20 mouse cellular contexts compared by ENCODE assay signal in the genomic region with DNA sequence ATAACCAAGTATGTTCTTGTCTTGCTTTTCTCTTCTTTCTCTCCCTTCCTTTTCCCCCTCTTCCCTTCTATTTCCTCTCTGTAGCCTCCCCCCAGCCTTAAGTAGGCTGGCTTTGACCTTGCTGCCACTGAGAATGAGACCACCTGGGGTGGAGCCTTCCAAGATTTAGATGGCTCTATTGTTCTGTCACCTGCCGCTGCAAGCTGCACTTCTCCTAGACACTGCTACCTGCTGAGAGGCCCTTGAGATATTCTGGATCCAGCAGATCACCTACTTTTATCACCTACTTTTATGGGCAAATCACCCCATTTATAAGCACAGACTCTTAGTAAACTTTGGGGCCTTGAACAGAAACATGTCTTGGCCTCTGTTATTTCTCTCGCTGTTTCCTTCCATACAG. TPM values are rescaled to one million over a fixed set of nuclear protein-coding genes. Genes with fewer than 3 reads are reported as not detected.
DNase-seq lines count a peak whose midpoint lies in the region; ATAC-seq lines count a peak whose summit lies in the region.
"Had no signal": no experiment of that assay in that cellular context is flagged by ENCODE, and none has a peak within 500 bp of the region (broad histone marks: within the 10 kb centered on the region; RNA-seq: fewer than 3 reads in every experiment).

No protein-coding gene starts in this region.

- H3K27ac ChIP-seq in midbrain, embryonic 15.5 days, result no peak overlapping the region
- H3K27ac ChIP-seq: embryonic facial prominence, embryonic 10.5 days; embryonic facial prominence, embryonic 12.5 days; forebrain, embryonic 13.5 days had no signal

- no peak overlapping the region for H3K4me3 ChIP-seq in midbrain, embryonic 15.5 days
- H3K4me3 ChIP-seq: embryonic facial prominence, embryonic 10.5 days; embryonic facial prominence, embryonic 12.5 days; forebrain, embryonic 13.5 days had no signal

- no peak for ATAC-seq in midbrain, embryonic 15.5 days (replicated peaks)
- ATAC-seq: forebrain, embryonic 13.5 days; forebrain, embryonic 16.5 days; Patski had no signal

- no peak overlapping the region for H3K9ac ChIP-seq in midbrain, embryonic 15.5 days
- H3K9ac ChIP-seq: embryonic facial prominence, embryonic 12.5 days; forebrain, embryonic 13.5 days had no signal

- DNase-seq in ES-CJ7 (ENCODE audit: low read depth, low spot score), result peak; percentile 94
- DNase-seq in R1 (ENCODE audit: low read depth, low spot score), result peak; percentile 91
- peak; percentile 93 for DNase-seq in ZHBTc4 (ENCODE audit: low read depth, low spot score)
- no peak for DNase-seq in lung, postnatal 36 days
- no peak for DNase-seq in adrenal gland, postnatal 10 days
- DNase-seq: adrenal gland, adult 2 months; adrenal gland, postnatal 14 days; adrenal gland, postnatal 36 days; cerebellum, adult 11-12 months; cerebellum, adult 2 months; cerebellum, adult 9-10 months; cerebellum, postnatal 10 days; cerebellum, postnatal 25 days had no signal

- H3K4me1 ChIP-seq in midbrain, embryonic 15.5 days, result no peaks in the 10 kb centered on the region; the same call in 1 of the 2 replicates
- H3K4me1 ChIP-seq: embryonic facial prominence, embryonic 10.5 days; embryonic facial prominence, embryonic 12.5 days; forebrain, embryonic 13.5 days had no signal

- H3K9me3 ChIP-seq in midbrain, embryonic 15.5 days, result no peaks in the 10 kb centered on the region
- H3K9me3 ChIP-seq: embryonic facial prominence, embryonic 10.5 days; embryonic facial prominence, embryonic 12.5 days; forebrain, embryonic 13.5 days; G1E had no signal

- no peak overlapping the region for H3K4me2 ChIP-seq in midbrain, embryonic 15.5 days
- H3K4me2 ChIP-seq: embryonic facial prominence, embryonic 12.5 days; forebrain, embryonic 13.5 days had no signal

- no peaks in the 10 kb centered on the region for H3K36me3 ChIP-seq in midbrain, embryonic 15.5 days (replicated peaks)
- H3K36me3 ChIP-seq: embryonic facial prominence, embryonic 10.5 days; embryonic facial prominence, embryonic 12.5 days had no signal

- no peaks in the 10 kb centered on the region for H3K27me3 ChIP-seq in midbrain, embryonic 15.5 days (replicated peaks)
- H3K27me3 ChIP-seq: embryonic facial prominence, embryonic 12.5 days; forebrain, embryonic 13.5 days; Patski had no signal

- 42% methylated on average over 2 of the region's 2 CpGs for WGBS in midbrain, embryonic 15.5 days

RNA-seq across cellular contexts. Expression of gene Pacs1, which starts 48.3 kb away (rescaled TPM):
- total RNA-seq in adrenal gland, postnatal 10 days (2021), result 10 to 100 TPM; 23.3 to 28.7 TPM
- polyA plus RNA-seq in midbrain, embryonic 15.5 days (2015; fragmentation: Nextera tagmentation; extraction: Ambion mirVana), result 55.3 and 55.7 TPM in 2 replicates

Comparison
In these comparisons a context has a peak if more than half of its experiments do, and no peak if none do; other contexts are left out.
1. DNase-seq: peak in ES-CJ7 (single experiment), R1 (single experiment) and ZHBTc4 (single experiment); none in lung, postnatal 36 days (single experiment) and adrenal gland, postnatal 10 days (single experiment).